Mouse (Mus musculus): ENCODE data around the gene Iglon5. TPM values are rescaled to one million over a fixed set of nuclear protein-coding genes. Genes with fewer than 3 reads are reported as not detected.

Gene Iglon5
- polyA plus RNA-seq, 1 experiment from 2014 or later = not detected

DNA sequence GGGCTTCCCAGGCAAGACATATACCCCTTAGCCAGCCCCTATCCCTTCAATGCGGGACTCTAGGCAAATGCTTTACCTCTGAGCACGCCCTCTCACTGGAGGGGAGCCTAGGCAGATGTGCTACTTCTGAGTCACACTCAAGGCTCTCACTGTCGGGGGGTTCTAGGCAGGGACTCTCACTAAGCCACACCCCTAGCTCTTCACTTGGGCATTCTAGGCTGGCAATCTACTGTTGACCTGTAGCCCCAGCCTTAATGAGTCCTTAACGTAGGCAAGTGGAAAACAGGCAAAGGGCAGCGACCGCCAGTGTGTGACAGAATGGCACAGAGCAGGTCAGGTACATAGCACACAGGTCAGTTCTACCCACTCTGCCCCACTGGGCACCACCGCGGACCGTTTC is 986 bp upstream of the Iglon5 start:
- 51% methylated on average over 9 of the region's 9 CpGs for WGBS (ENCODE audit: insufficient replicate concordance)
- Histone ChIP-seq H3K9me3 (replicated peaks) (no peaks in the 10 kb centered on the region), H3K36me3 (replicated peaks) (no peaks in the 10 kb centered on the region), H3K4me3 (replicated peaks) (no peak overlapping the region), H3K27me3 (peaks cover 47% of the 10 kb centered on the region), H3K27ac (replicated peaks) (no peak overlapping the region), H3K4me2 (no peak overlapping the region), H3K4me1 (replicated peaks) (no peaks in the 10 kb centered on the region), H3K9ac (no peak overlapping the region)
- no peak for ATAC-seq (ENCODE audit: insufficient read depth)

DNA sequence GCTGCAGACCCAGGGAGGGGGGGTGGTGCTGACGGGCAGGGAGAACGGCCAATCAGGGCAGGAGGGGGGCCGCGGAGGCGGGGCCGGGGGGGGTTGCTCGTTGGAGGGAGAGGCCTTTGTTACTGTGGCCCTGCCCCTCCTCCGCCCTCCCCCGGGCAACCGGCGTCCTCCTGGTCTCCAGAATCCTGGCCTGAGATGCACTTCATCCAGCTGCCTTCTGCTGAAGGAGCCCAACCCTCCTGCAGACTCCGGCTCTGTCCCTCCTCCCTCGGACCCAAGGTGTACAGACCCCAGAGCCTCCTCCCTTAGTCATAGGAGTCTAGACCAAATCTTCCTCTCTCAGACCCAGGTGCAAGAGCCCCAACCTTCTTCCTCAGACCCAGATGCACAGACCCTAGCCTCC is 308 bp upstream of the Iglon5 start:
- Histone ChIP-seq H3K4me2 (peak overlapping the region; percentile 27; the same call in 1 of the 2 replicates), H3K4me3 (replicated peaks) (no peak overlapping the region)
- WGBS (ENCODE audit: insufficient replicate concordance) = 2% methylated on average over 13 of the region's 13 CpGs

GRCm38 (mm10) chr7:43488646-43489045 is 1.2 kb downstream of the Iglon5 start:
- H3K9ac ChIP-seq = no peak overlapping the region
- no peak overlapping the region for H3K4me3 ChIP-seq (replicated peaks)
- H3K4me1 ChIP-seq (replicated peaks) = no peaks in the 10 kb centered on the region
- H3K4me2 ChIP-seq = no peak overlapping the region
- peaks cover 35% of the 10 kb centered on the region for H3K27me3 ChIP-seq
- no peak for ATAC-seq (ENCODE audit: insufficient read depth)
- 29% methylated on average over 5 of the region's 5 CpGs for WGBS (ENCODE audit: insufficient replicate concordance)
- no peak overlapping the region for H3K27ac ChIP-seq (replicated peaks)
- no peaks in the 10 kb centered on the region for H3K36me3 ChIP-seq (replicated peaks)
- H3K9me3 ChIP-seq (replicated peaks) = no peaks in the 10 kb centered on the region

More for the DNA sequence above, 308 bp upstream of the Iglon5 start:
- no peak for ATAC-seq (ENCODE audit: insufficient read depth)
- Histone ChIP-seq H3K27ac (replicated peaks) (no peak overlapping the region), H3K9me3 (replicated peaks) (no peaks in the 10 kb centered on the region), H3K4me1 (replicated peaks) (no peaks in the 10 kb centered on the region), H3K27me3 (peaks cover 42% of the 10 kb centered on the region), H3K9ac (no peak overlapping the region), H3K36me3 (replicated peaks) (no peaks in the 10 kb centered on the region)

DNA sequence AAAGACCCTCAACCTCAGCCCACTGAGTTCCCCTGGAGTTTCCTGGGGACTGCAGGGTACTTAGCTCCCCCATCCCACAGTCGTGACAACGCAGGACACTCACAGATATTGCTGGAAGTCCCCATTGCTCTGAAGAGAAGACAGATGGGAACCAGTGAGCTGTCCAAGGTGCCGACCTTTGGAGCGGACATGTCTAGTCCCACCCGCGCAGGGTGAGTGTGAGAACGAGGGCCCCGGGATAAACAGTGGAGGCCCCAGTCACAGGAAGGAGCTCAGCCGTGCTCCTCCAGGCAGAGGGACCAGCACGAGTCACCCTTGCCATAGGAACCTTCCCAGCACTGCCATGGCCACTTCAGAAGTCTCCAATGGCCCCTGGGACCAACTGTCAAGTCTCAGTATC is 6.6 kb downstream of the Iglon5 start:
- H3K27ac ChIP-seq (replicated peaks) = no peak overlapping the region
- no peak overlapping the region for H3K4me2 ChIP-seq
- WGBS (ENCODE audit: insufficient replicate concordance) = 8% methylated on average over 10 of the region's 10 CpGs
- H3K4me1 ChIP-seq (replicated peaks) = no peaks in the 10 kb centered on the region
- H3K9ac ChIP-seq = no peak overlapping the region
- H3K9me3 ChIP-seq (replicated peaks) = no peaks in the 10 kb centered on the region
- no peaks in the 10 kb centered on the region for H3K36me3 ChIP-seq (replicated peaks)
- peaks cover 10% of the 10 kb centered on the region; the same call in 1 of the 2 replicates for H3K27me3 ChIP-seq
- no peak overlapping the region for H3K4me3 ChIP-seq (replicated peaks)
- ATAC-seq (ENCODE audit: insufficient read depth) = no peak

GRCm38 (mm10) chr7:43482090-43482716 is 7.7 kb downstream of the Iglon5 start:
- ATAC-seq (ENCODE audit: insufficient read depth) = no peak
- Histone ChIP-seq H3K27me3 (peaks cover 15% of the 10 kb centered on the region), H3K4me2 (no peak overlapping the region), H3K27ac (replicated peaks) (no peak overlapping the region), H3K9me3 (replicated peaks) (no peaks in the 10 kb centered on the region), H3K4me1 (replicated peaks) (no peaks in the 10 kb centered on the region), H3K4me3 (replicated peaks) (no peak overlapping the region), H3K36me3 (replicated peaks) (no peaks in the 10 kb centered on the region), H3K9ac (no peak overlapping the region)
- 55% methylated on average over 8 of the region's 8 CpGs for WGBS (ENCODE audit: insufficient replicate concordance)

DNA sequence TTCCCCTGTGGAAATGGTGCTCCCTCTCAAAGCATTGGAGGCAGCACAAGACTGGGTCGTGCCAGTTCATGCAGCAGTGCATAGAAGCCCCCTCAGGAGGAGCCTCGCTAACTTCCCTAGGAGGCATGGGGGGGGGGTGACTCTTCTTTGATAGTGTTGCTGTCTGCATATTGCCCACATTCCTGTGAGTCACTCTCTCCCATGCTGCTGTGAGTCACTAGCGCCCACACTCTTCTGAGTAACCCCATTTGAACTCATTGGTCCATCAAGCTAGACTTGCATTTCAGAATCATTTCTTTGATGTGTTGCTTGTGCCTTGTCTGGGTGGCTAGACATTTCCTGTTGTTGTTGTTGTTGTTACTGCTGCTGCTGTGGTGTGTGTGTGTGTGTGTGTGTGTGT is 8.7 kb downstream of the Iglon5 start:
- Histone ChIP-seq H3K36me3 (replicated peaks) (no peaks in the 10 kb centered on the region), H3K4me2 (no peak overlapping the region), H3K4me3 (replicated peaks) (no peak overlapping the region), H3K9me3 (replicated peaks) (no peaks in the 10 kb centered on the region), H3K27me3 (peaks cover 26% of the 10 kb centered on the region), H3K27ac (replicated peaks) (no peak overlapping the region), H3K9ac (no peak overlapping the region), H3K4me1 (replicated peaks) (no peaks in the 10 kb centered on the region)
- ATAC-seq (ENCODE audit: insufficient read depth) = no peak
- WGBS (ENCODE audit: insufficient replicate concordance) = 39% methylated on average over 3 of the region's 3 CpGs

DNA sequence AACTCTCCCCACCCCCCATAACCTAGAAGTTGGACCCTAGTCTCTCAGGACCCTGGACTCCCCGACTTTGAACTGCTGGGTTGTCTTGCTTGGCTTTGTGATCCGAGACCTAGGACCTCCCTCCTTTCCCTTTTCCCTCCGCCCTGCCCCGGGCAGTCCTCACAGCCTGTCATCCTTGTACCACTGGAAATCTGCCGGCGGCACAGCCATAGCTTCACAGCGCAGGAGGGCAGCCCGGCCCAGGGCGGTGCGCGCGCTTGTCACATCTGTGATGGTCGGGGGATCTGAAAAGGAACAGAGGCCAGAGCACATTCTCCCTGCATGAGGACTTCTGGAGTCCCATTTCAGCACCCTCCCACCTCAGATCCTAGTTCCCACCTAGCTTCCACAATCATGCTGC is 13.5 kb downstream of the Iglon5 start:
- no peak overlapping the region for H3K4me2 ChIP-seq
- H3K4me1 ChIP-seq (replicated peaks) = no peaks in the 10 kb centered on the region
- no peak overlapping the region for H3K27ac ChIP-seq (replicated peaks)
- no peaks in the 10 kb centered on the region for H3K9me3 ChIP-seq (replicated peaks)
- H3K36me3 ChIP-seq (replicated peaks) = no peaks in the 10 kb centered on the region
- H3K9ac ChIP-seq = no peak overlapping the region
- no peak overlapping the region for H3K4me3 ChIP-seq (replicated peaks)
- H3K27me3 ChIP-seq = peaks cover 46% of the 10 kb centered on the region
- no peak for ATAC-seq (ENCODE audit: insufficient read depth)
- whole genome bisulfite sequencing (ENCODE audit: insufficient replicate concordance) = 4% methylated on average over 13 of the region's 13 CpGs

GRCm38 (mm10) chr7:43475706-43476105 is 14.2 kb downstream of the Iglon5 start:
- Histone ChIP-seq H3K27me3 (peaks cover 46% of the 10 kb centered on the region), H3K36me3 (replicated peaks) (no peaks in the 10 kb centered on the region), H3K9ac (no peak overlapping the region), H3K4me2 (no peak overlapping the region), H3K9me3 (replicated peaks) (no peaks in the 10 kb centered on the region), H3K4me1 (replicated peaks) (no peaks in the 10 kb centered on the region), H3K27ac (replicated peaks) (no peak overlapping the region), H3K4me3 (replicated peaks) (no peak overlapping the region)
- WGBS (ENCODE audit: insufficient replicate concordance) = 6% methylated on average over 23 of the region's 23 CpGs
- ATAC-seq (ENCODE audit: insufficient read depth) = no peak

- Histone ChIP-seq H3K9me3 (replicated peaks) (no peaks in the 10 kb centered on the region), H3K4me3 (replicated peaks) (no peak overlapping the region), H3K4me2 (no peak overlapping the region), H3K9ac (no peak overlapping the region), H3K36me3 (replicated peaks) (no peaks in the 10 kb centered on the region), H3K27me3 (peaks cover 12% of the 10 kb centered on the region), H3K27ac (replicated peaks) (no peak overlapping the region), H3K4me1 (replicated peaks) (peaks cover 12% of the 10 kb centered on the region)
- 36% methylated on average over 8 of the region's 8 CpGs for WGBS (ENCODE audit: insufficient replicate concordance)
- ATAC-seq (ENCODE audit: insufficient read depth) = no peak
Measured at GRCm38 (mm10) chr7:43470373-43470772, 19.5 kb downstream of the Iglon5 start.

DNA sequence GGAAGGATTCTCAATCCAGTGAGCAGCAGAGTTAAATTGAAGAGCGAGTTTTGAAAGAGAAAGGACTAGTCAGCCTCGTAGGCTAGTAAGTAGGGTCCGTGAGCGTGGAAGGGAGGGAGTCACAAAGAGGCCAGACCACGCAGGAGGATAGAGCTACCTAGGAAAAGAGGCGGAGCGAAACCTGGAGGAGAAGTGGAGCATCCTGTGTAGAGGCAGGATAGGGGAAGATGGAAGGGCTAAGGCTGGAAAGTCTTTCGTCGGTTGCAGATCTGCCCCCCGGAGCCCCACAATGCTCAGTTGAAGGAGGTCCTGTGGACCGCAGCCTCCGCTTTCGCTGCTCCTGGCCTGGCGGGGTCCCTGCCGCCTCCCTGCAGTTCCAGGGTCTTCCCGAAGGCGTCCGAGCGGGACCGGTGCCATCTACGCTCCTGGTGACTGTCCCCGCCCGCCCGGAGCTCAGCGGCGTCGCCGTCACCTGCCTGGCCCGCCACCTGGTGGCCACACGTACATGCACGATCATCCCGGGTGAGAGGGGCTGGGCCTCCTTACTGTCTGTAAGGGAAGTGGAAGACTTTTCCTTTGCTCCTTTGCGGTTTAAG is 23.7 kb downstream of the Iglon5 start:
- Histone ChIP-seq H3K27ac (replicated peaks) (peak overlapping the region; percentile 53; the same call in 1 of the 2 replicates), H3K4me1 (replicated peaks) (peaks cover 24% of the 10 kb centered on the region)

DNA sequence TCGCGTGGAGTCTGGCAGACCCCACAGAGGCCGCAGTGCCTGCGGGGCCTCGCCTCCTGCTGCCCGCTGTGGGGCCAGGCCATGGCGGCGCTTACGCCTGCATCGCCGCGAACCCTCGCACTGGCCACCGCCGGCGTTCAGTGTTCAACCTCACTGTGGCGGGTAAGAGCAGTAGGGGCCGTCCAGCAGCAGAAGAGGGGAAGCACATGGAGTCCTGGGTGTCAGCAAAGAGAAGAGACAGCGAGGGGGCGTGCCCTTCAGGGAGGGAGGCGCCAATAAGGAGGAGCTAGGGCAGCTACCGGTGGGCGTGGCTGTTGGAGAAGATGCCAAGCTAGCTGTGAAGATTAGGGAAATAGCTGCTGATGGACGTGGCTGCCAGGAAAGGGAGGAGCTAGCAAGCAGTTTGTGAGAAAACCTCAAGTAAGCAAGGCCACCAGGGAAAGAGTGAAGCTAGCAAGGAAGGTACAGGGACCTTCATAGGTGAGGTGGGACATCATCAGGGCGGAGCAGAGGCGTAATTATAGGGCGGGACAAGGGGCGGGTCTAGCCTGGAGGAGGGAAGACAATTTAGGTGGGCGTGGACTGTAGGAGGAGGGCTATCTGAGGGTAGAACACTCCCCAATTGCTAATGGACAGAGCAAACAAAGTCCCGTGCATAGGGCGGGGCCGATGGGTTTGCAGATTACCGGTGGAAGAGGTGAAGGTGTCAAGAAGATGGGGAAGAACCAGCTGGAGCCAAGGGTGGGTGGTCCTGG is 24.4 kb downstream of the Iglon5 start:
- H3K27ac ChIP-seq (replicated peaks) = peak overlapping the region; percentile 53
- no peaks in the 10 kb centered on the region for H3K36me3 ChIP-seq (replicated peaks)
- peak overlapping the region; percentile 60 for H3K4me3 ChIP-seq (replicated peaks)
- ATAC-seq (ENCODE audit: insufficient read depth) = peak; percentile 86
- peaks cover 15% of the 10 kb centered on the region for H3K27me3 ChIP-seq
- under 1% methylated on average over 33 of the region's 33 CpGs for WGBS (ENCODE audit: insufficient replicate concordance)
- no peaks in the 10 kb centered on the region for H3K9me3 ChIP-seq (replicated peaks)
- peak overlapping the region; percentile 46; the same call in 1 of the 2 replicates for H3K9ac ChIP-seq
- H3K4me2 ChIP-seq = peak overlapping the region; percentile 94
- peaks cover 24% of the 10 kb centered on the region for H3K4me1 ChIP-seq (replicated peaks)

More for the DNA sequence above, 23.7 kb downstream of the Iglon5 start:
- peaks cover 15% of the 10 kb centered on the region for H3K27me3 ChIP-seq
- H3K9me3 ChIP-seq (replicated peaks) = no peaks in the 10 kb centered on the region
- peak overlapping the region; percentile 28 for H3K9ac ChIP-seq
- H3K4me3 ChIP-seq (replicated peaks) = peak overlapping the region; percentile 60
- WGBS (ENCODE audit: insufficient replicate concordance) = 1% methylated on average over 33 of the region's 33 CpGs
- ATAC-seq (ENCODE audit: insufficient read depth) = peak; percentile 47
- no peaks in the 10 kb centered on the region for H3K36me3 ChIP-seq (replicated peaks)
- peak overlapping the region; percentile 94 for H3K4me2 ChIP-seq
